In the genomic region with DNA sequence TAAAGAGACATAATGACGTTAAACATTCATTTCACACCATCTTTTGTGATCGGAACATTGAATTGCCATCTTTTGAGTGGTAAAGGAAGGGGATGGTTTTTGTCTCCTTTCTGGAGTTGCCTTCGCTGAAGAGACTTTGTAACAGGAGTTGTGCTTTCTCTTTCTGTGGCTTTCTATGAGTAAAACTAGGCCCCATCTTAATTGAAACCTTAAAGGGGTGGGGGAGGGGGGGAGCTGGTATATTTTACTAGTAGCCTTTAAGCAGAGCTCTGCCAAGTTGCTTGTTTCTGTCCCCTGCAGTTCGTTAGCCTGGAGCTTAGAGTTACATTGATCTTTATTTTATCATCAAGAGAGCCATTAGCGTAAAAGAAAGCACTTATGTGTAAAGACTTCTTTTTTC, we compare ENCODE assay signal across 9 mouse cellular contexts. TPM values are rescaled to one million over a fixed set of nuclear protein-coding genes. Genes with fewer than 3 reads are reported as not detected.
DNase-seq lines count a peak whose midpoint lies in the region; ATAC-seq and TF ChIP-seq lines count a peak whose summit lies in the region.
"Had no signal": no experiment of that assay in that cellular context is flagged by ENCODE, and none has a peak within 500 bp of the region (broad histone marks: within the 10 kb centered on the region; RNA-seq: fewer than 3 reads in every experiment).

No protein-coding gene starts in this region.

- no peak for DNase-seq in liver, embryonic 11.5 days (ENCODE audit: low spot score)
- DNase-seq in liver: no peak
- peak; percentile 57 for DNase-seq in embryonic facial prominence, embryonic 14.5 days (ENCODE audit: low spot score)
- no peak for DNase-seq in spleen, postnatal 14 days (ENCODE audit: low spot score in 2 of 2)
- DNase-seq in kidney, postnatal 4 days: no peak
- no peak for DNase-seq in yolk sac, embryonic 10.5 days (ENCODE audit: low spot score)
- DNase-seq: gastrocnemius, postnatal 25 days had no signal

- H3K4me1 ChIP-seq in liver, embryonic 11.5 days (replicated peaks; ENCODE audit: control insufficient read depth, insufficient read depth, low read length): peaks cover 36% of the 10 kb centered on the region
- H3K4me1 ChIP-seq in embryonic facial prominence, embryonic 14.5 days (ENCODE audit: control insufficient read depth, insufficient read depth, low read length): peaks cover 20% of the 10 kb centered on the region
- H3K4me1 ChIP-seq in intestine, postnatal 0 days (replicated peaks; ENCODE audit: control insufficient read depth, insufficient read depth, low read length): 0 out of 2 replicates have a peak, but pooled peaks cover 10% of the 10 kb centered on the region
- H3K4me1 ChIP-seq in neural tube, embryonic 14.5 days (ENCODE audit: control insufficient read depth, insufficient read depth, low read length): peaks cover 15% of the 10 kb centered on the region

- WGBS in liver, embryonic 11.5 days: 28% methylated on average over 5 of the region's 5 CpGs
- 11% methylated on average over 5 of the region's 5 CpGs for WGBS in embryonic facial prominence, embryonic 14.5 days
- 30% methylated on average over 5 of the region's 5 CpGs for WGBS in intestine, postnatal 0 days
- 18% methylated on average over 5 of the region's 5 CpGs for WGBS in neural tube, embryonic 14.5 days

- H3K4me3 ChIP-seq in liver, embryonic 11.5 days (ENCODE audit: low read depth, low read length): peak overlapping the region; percentile 91; the same call in 1 of the 2 replicates
- peak overlapping the region; percentile 90 for H3K4me3 ChIP-seq in embryonic facial prominence, embryonic 14.5 days (ENCODE audit: low read depth, low read length)
- peak overlapping the region; percentile 96 for H3K4me3 ChIP-seq in intestine, postnatal 0 days (ENCODE audit: low read depth, low read length)
- no peak overlapping the region for H3K4me3 ChIP-seq in neural tube, embryonic 14.5 days (ENCODE audit: low read depth, low read length)

- ATAC-seq in liver, embryonic 11.5 days (replicated peaks; ENCODE audit: low FRiP score): no peak
- ATAC-seq in embryonic facial prominence, embryonic 14.5 days (ENCODE audit: low read depth): no peak
- ATAC-seq in intestine, postnatal 0 days: no peak
- no peak for ATAC-seq in neural tube, embryonic 14.5 days (ENCODE audit: low read depth)

- no peak overlapping the region for H3K27ac ChIP-seq in liver, embryonic 11.5 days (ENCODE audit: low read depth, low read length)
- H3K27ac ChIP-seq in embryonic facial prominence, embryonic 14.5 days (replicated peaks; ENCODE audit: low read depth, low read length): peak overlapping the region; percentile 79
- H3K27ac ChIP-seq in intestine, postnatal 0 days (ENCODE audit: low read depth, low read length): no peak overlapping the region
- H3K27ac ChIP-seq in neural tube, embryonic 14.5 days (ENCODE audit: low read depth, low read length): no peak overlapping the region

- peak overlapping the region; percentile 94 for H3K4me2 ChIP-seq in liver, embryonic 11.5 days
- peak overlapping the region; percentile 81 for H3K4me2 ChIP-seq in embryonic facial prominence, embryonic 14.5 days (ENCODE audit: low read depth, low read length)
- peak overlapping the region; percentile 52 for H3K4me2 ChIP-seq in intestine, postnatal 0 days (replicated peaks; ENCODE audit: low read depth)
- peak overlapping the region; percentile 83; the same call in 1 of the 2 replicates for H3K4me2 ChIP-seq in neural tube, embryonic 14.5 days (ENCODE audit: low read depth, low read length)

- TF ChIP-seq CTCF in intestine, postnatal 0 days (IDR thresholded peaks at IDR 0.05; ENCODE audit: low read depth): no peak

- no peaks in the 10 kb centered on the region for H3K36me3 ChIP-seq in liver, embryonic 11.5 days (ENCODE audit: control insufficient read depth, insufficient read depth, low read length)
- no peaks in the 10 kb centered on the region for H3K36me3 ChIP-seq in embryonic facial prominence, embryonic 14.5 days (ENCODE audit: control insufficient read depth, insufficient read depth, low read length)
- H3K36me3 ChIP-seq in intestine, postnatal 0 days (ENCODE audit: control insufficient read depth, insufficient read depth): no peaks in the 10 kb centered on the region
- no peaks in the 10 kb centered on the region for H3K36me3 ChIP-seq in neural tube, embryonic 14.5 days (ENCODE audit: control insufficient read depth, insufficient read depth, low read length)

- H3K27me3 ChIP-seq in liver, embryonic 11.5 days (replicated peaks; ENCODE audit: control insufficient read depth, insufficient read depth, low read length): no peaks in the 10 kb centered on the region
- H3K27me3 ChIP-seq in embryonic facial prominence, embryonic 14.5 days (replicated peaks; ENCODE audit: control insufficient read depth, insufficient read depth, low read length): no peaks in the 10 kb centered on the region
- no peaks in the 10 kb centered on the region for H3K27me3 ChIP-seq in intestine, postnatal 0 days (replicated peaks; ENCODE audit: control insufficient read depth, insufficient read depth, low read length)
- no peaks in the 10 kb centered on the region for H3K27me3 ChIP-seq in neural tube, embryonic 14.5 days (ENCODE audit: control insufficient read depth, insufficient read depth, low read length)

- no peaks in the 10 kb centered on the region for H3K9me3 ChIP-seq in liver, embryonic 11.5 days (ENCODE audit: control insufficient read depth, low read length)
- H3K9me3 ChIP-seq in embryonic facial prominence, embryonic 14.5 days (ENCODE audit: control insufficient read depth, low read length): no peaks in the 10 kb centered on the region
- no peaks in the 10 kb centered on the region for H3K9me3 ChIP-seq in intestine, postnatal 0 days (ENCODE audit: control insufficient read depth)
- no peaks in the 10 kb centered on the region for H3K9me3 ChIP-seq in neural tube, embryonic 14.5 days (ENCODE audit: control insufficient read depth, low read length)

- H3K9ac ChIP-seq in liver, embryonic 11.5 days (ENCODE audit: low read depth, low read length): no peak overlapping the region
- peak overlapping the region; percentile 97 for H3K9ac ChIP-seq in embryonic facial prominence, embryonic 14.5 days (ENCODE audit: low read depth, low read length)
- no peak overlapping the region for H3K9ac ChIP-seq in intestine, postnatal 0 days (ENCODE audit: low read depth, low read length)
- H3K9ac ChIP-seq in neural tube, embryonic 14.5 days (replicated peaks; ENCODE audit: low read depth, low read length): no peak overlapping the region

RNA-seq across cellular contexts. Expression of a gene that starts 2.3 kb away (rescaled TPM):
- 26.2 and 28.3 TPM in 2 replicates for polyA plus RNA-seq in liver, embryonic 11.5 days (2014; fragmentation: Nextera tagmentation; extraction: Ambion mirVana)
- 35.3 and 40.0 TPM in 2 replicates for polyA plus RNA-seq in embryonic facial prominence, embryonic 14.5 days (2014; fragmentation: Nextera tagmentation; extraction: Ambion mirVana)
- polyA plus RNA-seq in intestine, postnatal 0 days (2015; fragmentation: Nextera tagmentation; extraction: Ambion mirVana): 13.2 and 15.0 TPM in 2 replicates
- polyA plus RNA-seq in neural tube, embryonic 14.5 days (2014; fragmentation: Nextera tagmentation; extraction: Ambion mirVana): 36.2 and 44.2 TPM in 2 replicates
